Mouse (Mus musculus) small intestine, adult 2 months (tissue): Measurements from ENCODE around the gene Shkbp1.

Experiments used
- CTCF ChIP-seq: fragments of 200-500 bp; IDR thresholded peaks from 2 replicates; pipeline ENCODE4 v1.5.1; 2012; ENCODE audit warnings: low read depth, mild to moderate bottlenecking, control low read depth, inconsistent platforms, low read length, moderate library complexity, mixed read lengths; ENCODE audit not compliant: insufficient replicate concordance, insufficient read length; ENCODE audit errors: extremely low read depth
- POLR2A ChIP-seq: fragments of 200-500 bp; IDR thresholded peaks from 2 replicates; pipeline ENCODE4 v1.6.1; 2012; ENCODE audit warnings: low read depth, mild to moderate bottlenecking, control low read depth, inconsistent platforms, low read length, moderate library complexity

- TF ChIP-seq CTCF: peak; percentile 87
- no peak for TF ChIP-seq POLR2A
Measured at GRCm38 (mm10) chr7:27332353-27333199, 23.2 kb downstream of the Shkbp1 start.
